Mouse (Mus musculus) embryonic facial prominence, embryonic 12.5 days (tissue): Measurements from ENCODE around the gene Chchd6. TPM values are rescaled to one million over a fixed set of nuclear protein-coding genes. Genes with fewer than 3 reads are reported as not detected.

ENCODE experiments used
- ATAC-seq: fragments of 200-750 bp; cut with Nextera tagmentation; 2 replicates; pipeline ENCODE4 v1.8.0; 2017; ENCODE audit not compliant: insufficient number of reproducible peaks, insufficient read depth, low FRiP score, low TSS enrichment
- H3K27ac ChIP-seq: fragments of 300-500 bp; sonication (generic); 2 replicates; pipeline ENCODE4 v1.5.1; 2016; ENCODE audit warnings: mild to moderate bottlenecking
- H3K27me3 ChIP-seq: fragments of 300-500 bp; sonication (generic); 2 replicates; pipeline ENCODE4 v1.6.1; 2016; ENCODE audit warnings: mild to moderate bottlenecking, moderate library complexity
- H3K36me3 ChIP-seq: fragments of 300-500 bp; sonication (generic); 2 replicates; pipeline ENCODE4 v1.6.1; 2016; ENCODE audit warnings: mild to moderate bottlenecking
- H3K4me1 ChIP-seq: fragments of 300-500 bp; sonication (generic); 2 replicates; pipeline ENCODE4 v1.6.1; 2016
- H3K4me2 ChIP-seq: fragments of 300-500 bp; sonication (generic); replicated peaks from 2 replicates; pipeline ENCODE4 v1.6.1; 2016; ENCODE audit warnings: mild to moderate bottlenecking, moderate library complexity
- H3K4me3 ChIP-seq: fragments of 300-500 bp; sonication (generic); 2 replicates; pipeline ENCODE4 v1.5.1; 2016; ENCODE audit warnings: mild to moderate bottlenecking
- H3K9ac ChIP-seq: fragments of 300-500 bp; sonication (generic); 2 replicates; pipeline ENCODE4 v1.6.1; 2016; ENCODE audit warnings: mild to moderate bottlenecking, moderate library complexity
- H3K9me3 ChIP-seq: fragments of 300-500 bp; sonication (generic); 2 replicates; pipeline ENCODE4 v1.6.1; 2016; ENCODE audit warnings: mild to moderate bottlenecking, moderate library complexity
- WGBS: fragments of 180-500 bp; shearing (Covaris S2); methylation state at CpG from one replicate; pipeline ENCODE4 v1.1.7; 2016; 5-methylcytosine and 5-hydroxymethylcytosine counted together
- polyA plus RNA-seq: library from polyadenylated mRNA; unstranded; fragments of >200 nt; fragmentation: Nextera tagmentation; extraction: Ambion mirVana; gene quantifications from 2 replicates; pipeline ENCODE4 v1.2.1, GENCODE M21; 2016

Gene Chchd6
- polyA plus RNA-seq, 1 experiment from 2014 or later = 55.9 TPM

- no peaks in the 10 kb centered on the region for H3K36me3 ChIP-seq
- 77% methylated on average over 9 of the region's 9 CpGs for WGBS
- no peak overlapping the region for H3K27ac ChIP-seq
- H3K4me1 ChIP-seq = peaks cover under 1% of the 10 kb centered on the region; the same call in 1 of the 2 replicates
- no peak overlapping the region for H3K4me3 ChIP-seq
- no peak for ATAC-seq
- no peaks in the 10 kb centered on the region for H3K9me3 ChIP-seq
- H3K9ac ChIP-seq = no peak overlapping the region
- no peaks in the 10 kb centered on the region; the same call in 1 of the 2 replicates for H3K27me3 ChIP-seq
- no peak overlapping the region for H3K4me2 ChIP-seq
Observed at GRCm38 (mm10) chr6:89461250-89462222, 133.9 kb downstream of the Chchd6 start.

- Histone ChIP-seq H3K4me2 (no peak overlapping the region), H3K36me3 (no peaks in the 10 kb centered on the region), H3K9ac (no peak overlapping the region), H3K4me3 (no peak overlapping the region), H3K27ac (no peak overlapping the region), H3K9me3 (no peaks in the 10 kb centered on the region), H3K27me3 (no peaks in the 10 kb centered on the region; the same call in 1 of the 2 replicates), H3K4me1 (peaks cover 10% of the 10 kb centered on the region; the same call in 1 of the 2 replicates)
- 70% methylated on average over 3 of the region's 3 CpGs for WGBS
- no peak for ATAC-seq
Observed at GRCm38 (mm10) chr6:89459634-89460033, 135.8 kb downstream of the Chchd6 start.

GRCm38 (mm10) chr6:89457601-89458000 lies 137.9 kb downstream of the Chchd6 start:
- no peaks in the 10 kb centered on the region; the same call in 1 of the 2 replicates for H3K27me3 ChIP-seq
- peaks cover 19% of the 10 kb centered on the region; the same call in 1 of the 2 replicates for H3K4me1 ChIP-seq
- H3K9ac ChIP-seq = no peak overlapping the region
- H3K9me3 ChIP-seq = no peaks in the 10 kb centered on the region
- no peak overlapping the region for H3K4me3 ChIP-seq
- WGBS = 74% methylated on average over 2 of the region's 2 CpGs
- H3K4me2 ChIP-seq = no peak overlapping the region
- H3K27ac ChIP-seq = no peak overlapping the region
- no peaks in the 10 kb centered on the region for H3K36me3 ChIP-seq
- ATAC-seq = no peak

- no peak for ATAC-seq
- no peaks in the 10 kb centered on the region; the same call in 1 of the 2 replicates for H3K27me3 ChIP-seq
- H3K4me2 ChIP-seq = no peak overlapping the region
- no peak overlapping the region for H3K4me3 ChIP-seq
- no peak overlapping the region for H3K27ac ChIP-seq
- H3K9me3 ChIP-seq = no peaks in the 10 kb centered on the region
- WGBS = 31% methylated on average over 1 of the region's 1 CpGs
- no peaks in the 10 kb centered on the region for H3K36me3 ChIP-seq
- no peak overlapping the region for H3K9ac ChIP-seq
- H3K4me1 ChIP-seq = peaks cover 19% of the 10 kb centered on the region; the same call in 1 of the 2 replicates
Observed at GRCm38 (mm10) chr6:89456409-89456961, 139.0 kb downstream of the Chchd6 start.

- Histone ChIP-seq H3K9me3 (no peaks in the 10 kb centered on the region), H3K4me2 (no peak overlapping the region), H3K27me3 (no peaks in the 10 kb centered on the region; the same call in 1 of the 2 replicates), H3K4me1 (peaks cover 19% of the 10 kb centered on the region; the same call in 1 of the 2 replicates), H3K4me3 (no peak overlapping the region), H3K27ac (no peak overlapping the region), H3K9ac (no peak overlapping the region), H3K36me3 (no peaks in the 10 kb centered on the region)
- ATAC-seq = no peak
- 63% methylated on average over 4 of the region's 4 CpGs for WGBS
Observed at GRCm38 (mm10) chr6:89455523-89456000, 139.9 kb downstream of the Chchd6 start.

- H3K27ac ChIP-seq = no peak overlapping the region
- no peaks in the 10 kb centered on the region for H3K36me3 ChIP-seq
- WGBS = 79% methylated on average over 2 of the region's 2 CpGs
- no peak overlapping the region for H3K9ac ChIP-seq
- H3K4me1 ChIP-seq = peaks cover 19% of the 10 kb centered on the region; the same call in 1 of the 2 replicates
- no peaks in the 10 kb centered on the region; the same call in 1 of the 2 replicates for H3K27me3 ChIP-seq
- no peaks in the 10 kb centered on the region for H3K9me3 ChIP-seq
- ATAC-seq = no peak
- no peak overlapping the region for H3K4me2 ChIP-seq
- H3K4me3 ChIP-seq = no peak overlapping the region
Observed at GRCm38 (mm10) chr6:89454437-89454836, 141.0 kb downstream of the Chchd6 start.

GRCm38 (mm10) chr6:89452976-89453674 lies 142.3 kb downstream of the Chchd6 start:
- Histone ChIP-seq H3K9me3 (no peaks in the 10 kb centered on the region), H3K9ac (no peak overlapping the region), H3K27ac (no peak overlapping the region), H3K4me3 (no peak overlapping the region), H3K27me3 (no peaks in the 10 kb centered on the region; the same call in 1 of the 2 replicates), H3K4me2 (no peak overlapping the region), H3K36me3 (no peaks in the 10 kb centered on the region), H3K4me1 (peaks cover 27% of the 10 kb centered on the region)
- WGBS = 28% methylated on average over 7 of the region's 7 CpGs
- ATAC-seq = no peak; the same call in 1 of the 2 replicates

- Histone ChIP-seq H3K9me3 (no peaks in the 10 kb centered on the region), H3K27me3 (no peaks in the 10 kb centered on the region), H3K36me3 (no peaks in the 10 kb centered on the region), H3K4me1 (peaks cover 27% of the 10 kb centered on the region), H3K4me2 (no peak overlapping the region), H3K4me3 (no peak overlapping the region), H3K9ac (no peak overlapping the region), H3K27ac (no peak overlapping the region)
- ATAC-seq = no peak
- 85% methylated on average over 6 of the region's 6 CpGs for WGBS
Observed at GRCm38 (mm10) chr6:89452356-89452755, 143.1 kb downstream of the Chchd6 start.

GRCm38 (mm10) chr6:89448736-89449135 lies 146.7 kb downstream of the Chchd6 start:
- Histone ChIP-seq H3K4me2 (no peak overlapping the region), H3K27ac (no peak overlapping the region), H3K36me3 (no peaks in the 10 kb centered on the region), H3K4me3 (no peak overlapping the region), H3K4me1 (peaks cover 15% of the 10 kb centered on the region; the same call in 1 of the 2 replicates), H3K27me3 (no peaks in the 10 kb centered on the region), H3K9me3 (no peaks in the 10 kb centered on the region), H3K9ac (no peak overlapping the region)
- ATAC-seq = no peak
- 43% methylated on average over 3 of the region's 3 CpGs for WGBS

GRCm38 (mm10) chr6:89440671-89441070 lies 154.8 kb downstream of the Chchd6 start:
- WGBS = 84% methylated on average over 4 of the region's 4 CpGs
- Histone ChIP-seq H3K36me3 (no peaks in the 10 kb centered on the region), H3K4me3 (no peak overlapping the region), H3K4me1 (no peaks in the 10 kb centered on the region), H3K27me3 (no peaks in the 10 kb centered on the region), H3K9ac (no peak overlapping the region), H3K9me3 (no peaks in the 10 kb centered on the region), H3K4me2 (no peak overlapping the region), H3K27ac (no peak overlapping the region)
- no peak for ATAC-seq

GRCm38 (mm10) chr6:89431920-89432482 lies 163.5 kb downstream of the Chchd6 start:
- Histone ChIP-seq H3K9ac (no peak overlapping the region), H3K27me3 (no peaks in the 10 kb centered on the region), H3K9me3 (no peaks in the 10 kb centered on the region), H3K4me1 (no peaks in the 10 kb centered on the region), H3K36me3 (no peaks in the 10 kb centered on the region), H3K4me2 (no peak overlapping the region), H3K4me3 (no peak overlapping the region), H3K27ac (no peak overlapping the region)
- 80% methylated on average over 2 of the region's 2 CpGs for WGBS
- no peak for ATAC-seq
